Mouse (Mus musculus) heart, postnatal 0 days (tissue): ENCODE results near the gene Spats2.

Experiments
- CTCF ChIP-seq: IDR thresholded peaks from 2 replicates; pipeline ENCODE4 v1.5.1; 2016; ENCODE audit warnings: antibody characterized with exemption, control low read depth, low read depth
- EP300 ChIP-seq: IDR thresholded peaks from 2 replicates; pipeline ENCODE4 v1.6.1; 2016; ENCODE audit warnings: antibody characterized with exemption, low read depth

DNA sequence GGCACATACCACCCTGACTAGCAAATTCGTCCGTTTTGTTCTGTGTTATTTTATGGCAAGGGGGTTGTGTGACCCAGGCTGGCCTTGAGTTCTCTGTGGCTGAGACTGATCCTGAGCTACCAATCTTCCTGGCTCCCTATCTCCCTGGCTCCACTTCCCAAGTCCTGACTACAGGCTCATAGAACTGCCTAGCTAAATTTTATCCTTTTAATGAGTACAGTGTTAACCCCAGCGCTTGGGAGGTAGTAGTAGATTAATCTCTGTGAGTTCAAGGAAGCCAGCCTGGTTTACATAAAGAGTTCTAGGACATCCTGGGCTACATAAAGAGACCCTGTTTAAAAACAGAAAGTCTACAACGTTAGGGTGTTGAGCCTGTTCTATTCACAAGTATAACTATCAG is 13.9 kb upstream of the Spats2 start:
- TF ChIP-seq CTCF (no peak), EP300 (no peak)
